Mouse (Mus musculus) liver, embryonic 16.5 days (tissue): ENCODE measurements at regions not wholly inside any gene's neighbourhood (a gene's known extent, or its start where the extent isn't known, plus 50 kb on each side); places are given as distances from the start of the nearest gene placed in this dataset.

Source experiments
- ATAC-seq: fragments of 200-750 bp; cut with Nextera tagmentation; 2 replicates; pipeline ENCODE4 v1.8.0; 2017; ENCODE audit warnings: low read depth, mild to moderate bottlenecking, moderate number of reproducible peaks, moderate library complexity
- H3K27ac ChIP-seq: fragments of 300-500 bp; sonication (generic); 2 replicates; pipeline ENCODE4 v1.5.1; 2014; ENCODE audit warnings: mild to moderate bottlenecking, low read length
- H3K27me3 ChIP-seq: fragments of 300-500 bp; sonication (generic); 2 replicates; pipeline ENCODE4 v1.6.1; 2014; ENCODE audit warnings: low read depth, low read length, mixed read lengths; ENCODE audit not compliant: control insufficient read depth, insufficient read depth
- H3K36me3 ChIP-seq: fragments of 300-500 bp; sonication (generic); 2 replicates; pipeline ENCODE4 v1.6.1; 2014; ENCODE audit warnings: mild to moderate bottlenecking; ENCODE audit not compliant: control insufficient read depth, insufficient read depth
- H3K4me1 ChIP-seq: fragments of 300-500 bp; sonication (generic); 2 replicates; pipeline ENCODE4 v1.6.1; 2014; ENCODE audit warnings: low read depth, low read length, mixed read lengths; ENCODE audit not compliant: control insufficient read depth
- H3K4me2 ChIP-seq: fragments of 300-500 bp; sonication (generic); 2 replicates; pipeline ENCODE4 v1.6.1; 2014; ENCODE audit warnings: low read depth, low read length, mixed read lengths
- H3K4me3 ChIP-seq: fragments of 300-500 bp; sonication (generic); 2 replicates; pipeline ENCODE4 v1.5.1; 2014; ENCODE audit warnings: low read depth, mild to moderate bottlenecking, low read length
- H3K9ac ChIP-seq: fragments of 300-500 bp; sonication (generic); 2 replicates; pipeline ENCODE4 v1.6.1; 2014; ENCODE audit warnings: low read depth, low read length
- H3K9me3 ChIP-seq: fragments of 300-500 bp; sonication (generic); replicated peaks from 2 replicates; pipeline ENCODE4 v1.6.1; 2016; ENCODE audit warnings: low read length; ENCODE audit not compliant: control insufficient read depth
- WGBS: fragments of 180-500 bp; shearing (Covaris S2); extraction: QIAGEN DNeasy Blood & Tissue Kit; methylation state at CpG from one replicate; pipeline ENCODE4 v1.1.7; 2014; ENCODE audit not compliant: insufficient replicate concordance; 5-methylcytosine and 5-hydroxymethylcytosine counted together

DNA sequence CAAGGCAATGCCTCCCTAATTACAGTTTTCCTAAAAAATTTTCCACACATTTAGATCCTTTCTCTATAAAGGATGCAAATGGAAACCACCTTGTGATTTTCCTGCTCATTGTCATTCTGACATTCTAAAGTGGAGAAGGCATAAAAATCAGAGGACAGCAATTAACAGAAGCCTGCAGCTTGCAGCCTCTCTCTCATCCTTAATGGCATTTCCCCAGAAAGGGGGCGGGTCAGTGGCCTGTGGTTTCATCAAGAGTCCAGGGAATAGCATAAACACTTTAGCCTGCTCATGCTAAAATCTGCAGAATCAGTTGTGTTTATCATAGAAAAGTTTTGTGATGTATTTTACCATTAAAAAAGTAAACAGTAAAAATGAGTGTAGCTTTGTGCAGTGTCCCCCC lies 117.3 kb downstream of the Klf6 start:
- ATAC-seq, result no peak
- H3K27ac ChIP-seq, result no peak overlapping the region

DNA sequence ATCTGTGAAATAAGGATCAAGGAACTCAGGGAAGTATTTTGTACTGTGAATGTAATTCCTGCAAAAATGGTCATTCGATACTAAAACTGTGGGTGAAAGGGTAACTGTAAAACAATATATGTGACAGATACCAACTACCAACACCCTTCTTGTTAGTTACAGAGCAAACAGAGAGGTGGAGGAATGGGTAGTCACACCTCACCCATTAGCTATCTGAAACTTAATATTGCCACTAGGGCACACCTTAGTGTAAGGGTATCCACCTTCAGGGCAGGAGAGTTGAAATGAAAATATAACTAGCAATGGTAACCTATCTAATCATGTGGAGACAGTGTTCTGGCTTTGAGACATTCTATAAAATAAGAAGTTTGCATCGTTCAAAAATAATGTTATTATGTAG lies 126.2 kb downstream of the Klf6 start:
- 71% methylated on average over 2 of the region's 2 CpGs for WGBS
- no peak for ATAC-seq
- no peak overlapping the region for H3K4me3 ChIP-seq
- no peak overlapping the region for H3K4me2 ChIP-seq
- H3K9me3 ChIP-seq, result no peaks in the 10 kb centered on the region
- no peak overlapping the region for H3K27ac ChIP-seq
- H3K27me3 ChIP-seq, result no peaks in the 10 kb centered on the region
- H3K9ac ChIP-seq, result no peak overlapping the region
- no peaks in the 10 kb centered on the region for H3K36me3 ChIP-seq
- no peaks in the 10 kb centered on the region for H3K4me1 ChIP-seq

More for the DNA sequence above, 117.3 kb downstream of the Klf6 start:
- H3K4me1 ChIP-seq, result no peaks in the 10 kb centered on the region
- H3K36me3 ChIP-seq, result no peaks in the 10 kb centered on the region
- no peaks in the 10 kb centered on the region for H3K9me3 ChIP-seq
- H3K4me3 ChIP-seq, result no peak overlapping the region
- no peak overlapping the region for H3K9ac ChIP-seq
- H3K4me2 ChIP-seq, result no peak overlapping the region
- 37% methylated on average over 1 of the region's 1 CpGs for WGBS
- H3K27me3 ChIP-seq, result no peaks in the 10 kb centered on the region

GRCm38 (mm10) chr13:5988407-5988806 lies 127.1 kb downstream of the Klf6 start:
- Histone ChIP-seq H3K4me2 (no peak overlapping the region), H3K4me1 (no peaks in the 10 kb centered on the region), H3K9me3 (no peaks in the 10 kb centered on the region), H3K27me3 (no peaks in the 10 kb centered on the region), H3K9ac (no peak overlapping the region), H3K27ac (no peak overlapping the region), H3K4me3 (no peak overlapping the region), H3K36me3 (no peaks in the 10 kb centered on the region)
- ATAC-seq, result no peak
- 61% methylated on average over 7 of the region's 7 CpGs for WGBS

DNA sequence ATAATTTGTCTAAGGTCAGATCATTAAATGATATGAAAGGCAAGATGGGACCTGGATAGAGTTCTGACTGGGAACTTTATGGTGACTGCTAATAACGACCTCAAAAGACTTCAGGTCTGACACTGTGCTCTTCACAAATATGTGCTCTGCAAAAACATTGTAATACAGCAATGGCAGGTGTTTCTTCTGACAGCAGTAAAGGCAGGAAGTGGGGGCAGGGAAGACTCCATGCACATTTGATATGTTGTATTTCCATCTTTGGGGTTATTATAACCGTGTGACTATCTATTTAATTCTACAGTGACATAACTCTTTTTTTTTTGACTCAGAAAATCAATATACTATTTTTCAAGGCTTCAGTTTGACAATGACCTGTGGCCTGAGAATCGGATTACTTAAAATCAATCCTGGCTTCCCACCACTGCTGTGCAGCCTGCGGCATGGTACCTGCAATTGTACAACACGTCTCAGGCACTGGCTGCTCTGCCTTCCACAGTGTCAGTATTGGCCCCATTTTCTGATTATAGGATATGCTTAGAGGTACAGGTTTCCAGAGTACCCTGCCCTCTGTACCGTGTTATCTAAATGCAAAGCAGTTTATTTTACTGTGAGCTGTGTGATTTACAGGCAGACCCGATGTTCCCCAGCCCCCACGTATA lies 139.4 kb downstream of the Klf6 start:
- ATAC-seq, result no peak
- H3K36me3 ChIP-seq, result no peaks in the 10 kb centered on the region

DNA sequence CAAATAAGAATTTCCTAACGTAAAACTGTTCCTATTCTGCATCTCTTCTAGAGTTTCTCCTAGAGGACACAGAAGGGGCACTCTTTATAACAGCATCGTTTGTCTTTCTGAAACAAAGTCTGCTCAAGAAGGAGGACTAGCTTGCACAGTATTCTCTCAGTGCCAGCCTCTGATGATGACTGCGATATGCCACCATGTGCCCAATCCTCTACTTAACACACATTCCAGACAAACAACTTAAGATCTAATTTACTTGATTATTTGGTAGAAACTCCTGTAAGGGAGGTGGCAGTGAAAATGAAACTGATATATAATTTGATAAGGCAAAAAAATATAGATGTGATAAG lies 139.9 kb downstream of the Klf6 start:
- Histone ChIP-seq H3K4me3 (no peak overlapping the region), H3K9ac (no peak overlapping the region), H3K9me3 (no peaks in the 10 kb centered on the region), H3K27ac (no peak overlapping the region), H3K27me3 (no peaks in the 10 kb centered on the region), H3K36me3 (no peaks in the 10 kb centered on the region), H3K4me2 (no peak overlapping the region), H3K4me1 (no peaks in the 10 kb centered on the region)
- 65% methylated on average over 3 of the region's 3 CpGs for WGBS
- ATAC-seq, result no peak

More for the DNA sequence above, 139.4 kb downstream of the Klf6 start:
- H3K4me3 ChIP-seq, result no peak overlapping the region
- no peak overlapping the region for H3K4me2 ChIP-seq
- H3K4me1 ChIP-seq, result no peaks in the 10 kb centered on the region
- WGBS, result 55% methylated on average over 8 of the region's 8 CpGs
- H3K27me3 ChIP-seq, result no peaks in the 10 kb centered on the region
- no peak overlapping the region for H3K9ac ChIP-seq
- H3K27ac ChIP-seq, result no peak overlapping the region
- no peaks in the 10 kb centered on the region for H3K9me3 ChIP-seq

DNA sequence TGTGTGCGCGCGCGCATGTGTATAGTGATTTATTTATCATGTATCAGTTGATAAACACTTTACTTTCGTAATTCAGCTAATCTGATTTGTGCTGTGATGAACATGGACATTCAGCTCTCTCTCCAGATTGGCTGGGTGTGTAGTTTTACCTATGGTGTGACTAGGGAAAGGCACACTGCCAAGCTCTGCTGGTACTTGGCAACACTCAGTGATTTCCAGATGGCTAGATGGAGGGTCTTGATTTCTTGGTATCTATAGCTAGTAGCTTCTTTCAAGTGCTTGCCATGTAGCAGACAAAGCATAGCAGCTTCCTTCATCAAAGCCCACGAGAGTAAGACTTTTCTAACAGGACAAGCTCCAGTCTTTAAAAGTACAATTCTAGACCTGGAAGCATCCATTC lies 144.6 kb downstream of the Klf6 start:
- ATAC-seq, result no peak
- Histone ChIP-seq H3K36me3 (no peaks in the 10 kb centered on the region), H3K4me1 (no peaks in the 10 kb centered on the region), H3K4me2 (no peak overlapping the region), H3K27me3 (no peaks in the 10 kb centered on the region), H3K9ac (no peak overlapping the region), H3K9me3 (no peaks in the 10 kb centered on the region), H3K27ac (no peak overlapping the region), H3K4me3 (no peak overlapping the region)
- WGBS, result 69% methylated on average over 6 of the region's 6 CpGs

- 45% methylated on average over 1 of the region's 1 CpGs for WGBS
- no peak overlapping the region for H3K4me2 ChIP-seq
- no peak overlapping the region for H3K9ac ChIP-seq
- no peaks in the 10 kb centered on the region for H3K36me3 ChIP-seq
- ATAC-seq, result no peak
- H3K4me3 ChIP-seq, result no peak overlapping the region
- no peak overlapping the region for H3K27ac ChIP-seq
- H3K27me3 ChIP-seq, result no peaks in the 10 kb centered on the region
- H3K4me1 ChIP-seq, result no peaks in the 10 kb centered on the region
- no peaks in the 10 kb centered on the region for H3K9me3 ChIP-seq
These were observed 148.4 kb downstream of the Klf6 start for GRCm38 (mm10) chr13:6009671-6010070.

DNA sequence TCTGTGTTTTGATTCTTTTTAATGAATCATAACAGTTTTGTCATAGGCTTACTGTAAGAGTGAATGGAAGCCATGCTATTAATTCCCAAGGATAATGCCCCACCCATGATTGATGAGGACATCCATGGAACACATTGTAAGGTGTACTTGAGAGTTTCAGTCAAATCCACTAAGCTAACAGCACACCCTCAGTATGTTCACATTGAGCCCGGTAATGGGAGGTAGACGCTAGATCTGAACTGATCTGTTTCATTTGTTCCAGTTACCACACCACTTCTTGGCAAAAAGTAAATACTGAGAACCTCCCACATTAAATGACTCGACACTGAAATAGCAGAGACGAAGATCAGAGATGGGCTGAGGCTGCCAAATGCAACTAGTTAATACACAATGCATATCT lies 165.9 kb downstream of the Klf6 start:
- H3K9ac ChIP-seq, result no peak overlapping the region
- H3K4me3 ChIP-seq, result no peak overlapping the region
- no peaks in the 10 kb centered on the region for H3K36me3 ChIP-seq
- H3K4me1 ChIP-seq, result no peaks in the 10 kb centered on the region
- H3K27ac ChIP-seq, result no peak overlapping the region
- no peak overlapping the region for H3K4me2 ChIP-seq
- WGBS, result 66% methylated on average over 4 of the region's 4 CpGs
- H3K27me3 ChIP-seq, result no peaks in the 10 kb centered on the region
- no peak for ATAC-seq
- H3K9me3 ChIP-seq, result no peaks in the 10 kb centered on the region

DNA sequence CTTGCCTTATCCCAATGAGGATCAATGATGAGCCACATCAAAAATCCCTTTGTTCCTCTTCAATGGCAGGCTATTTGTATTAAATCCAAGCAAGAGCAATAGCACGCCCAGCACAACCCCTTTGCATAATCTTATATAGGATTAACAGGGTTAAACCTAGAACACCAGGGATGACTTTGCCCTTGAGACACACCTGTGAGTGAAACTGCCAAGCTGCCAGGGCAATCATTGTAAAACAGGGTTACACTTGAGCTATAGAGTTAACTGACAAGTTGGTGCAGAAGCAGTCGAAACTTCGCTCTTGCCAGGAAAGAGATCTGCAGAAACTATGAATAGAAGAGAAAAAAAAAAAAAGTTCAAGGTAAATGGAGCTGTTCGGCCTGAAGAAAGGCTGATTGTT lies 167.6 kb downstream of the Klf6 start:
- H3K9ac ChIP-seq, result no peak overlapping the region
- H3K36me3 ChIP-seq, result no peaks in the 10 kb centered on the region
- H3K27ac ChIP-seq, result no peak overlapping the region
- no peaks in the 10 kb centered on the region for H3K4me1 ChIP-seq
- no peak for ATAC-seq
- H3K9me3 ChIP-seq, result no peaks in the 10 kb centered on the region
- WGBS, result 57% methylated on average over 4 of the region's 4 CpGs
- no peaks in the 10 kb centered on the region for H3K27me3 ChIP-seq
- H3K4me3 ChIP-seq, result no peak overlapping the region
- H3K4me2 ChIP-seq, result no peak overlapping the region
